Mouse (Mus musculus): Measurements from ENCODE around the gene Rbfox1.
A peak's percentile ranks its signal among the peaks of the same experiment; 100 is the strongest.

Rbfox1 gene

DNA sequence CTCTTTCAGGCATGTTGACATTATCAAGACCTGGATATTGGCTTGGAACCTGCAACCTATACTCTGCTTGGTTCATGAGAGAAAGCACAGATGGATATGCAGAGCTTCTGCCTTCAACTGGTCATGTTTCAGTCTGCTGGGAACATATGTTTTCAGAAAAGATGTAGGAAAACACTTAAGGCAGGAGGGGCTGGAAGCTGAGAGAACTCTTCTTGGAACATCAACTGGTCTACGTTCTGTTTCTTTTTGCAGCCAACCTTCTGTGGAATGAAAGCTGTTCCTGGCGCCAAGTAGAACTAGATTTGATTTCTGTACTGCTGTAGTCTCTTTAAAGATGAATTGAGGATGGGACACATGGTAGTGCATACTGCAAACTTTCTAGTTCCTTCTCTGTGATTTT, 851.4 kb downstream of the Rbfox1 start:
- DNase-seq = no peak

DNA sequence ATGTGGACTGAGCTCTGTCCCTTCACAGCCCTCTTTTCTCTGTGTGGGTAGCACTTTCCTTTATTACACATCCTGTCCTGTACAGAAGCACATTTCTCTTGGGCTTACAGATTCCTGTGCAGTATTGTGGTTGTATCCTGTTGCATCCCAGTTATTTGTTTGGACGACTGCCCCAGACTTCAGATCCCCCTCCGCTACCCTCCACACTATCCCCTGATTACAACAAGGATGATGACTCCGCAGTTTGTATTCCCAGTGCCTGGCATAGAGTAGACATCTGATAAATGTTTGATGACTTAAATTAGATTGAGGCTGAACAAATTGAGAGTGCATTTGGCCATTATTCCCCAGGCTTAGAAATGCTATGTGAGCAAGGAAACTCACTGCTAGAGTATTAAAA, 851.8 kb downstream of the Rbfox1 start:
- DNase-seq = no peak

DNA sequence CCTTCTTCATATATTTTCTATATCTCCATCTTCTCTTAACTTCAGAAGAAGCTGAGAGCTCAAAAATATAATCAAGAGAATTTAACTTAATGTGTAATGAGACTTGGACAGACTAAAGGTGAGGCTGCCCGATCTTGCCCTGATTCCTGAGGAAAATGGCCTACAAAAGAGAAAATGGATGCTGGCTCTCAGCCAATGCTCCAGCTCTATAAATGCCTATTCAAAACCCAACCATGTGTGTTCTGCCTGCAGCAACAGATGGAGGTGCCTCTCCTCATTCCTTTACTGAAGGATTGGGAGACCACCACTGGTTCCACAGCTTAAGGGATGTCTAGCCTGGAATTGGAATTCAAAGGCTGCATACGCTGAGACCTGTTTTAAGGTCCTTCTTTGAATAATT, 861.0 kb downstream of the Rbfox1 start:
- no peak for DNase-seq

DNA sequence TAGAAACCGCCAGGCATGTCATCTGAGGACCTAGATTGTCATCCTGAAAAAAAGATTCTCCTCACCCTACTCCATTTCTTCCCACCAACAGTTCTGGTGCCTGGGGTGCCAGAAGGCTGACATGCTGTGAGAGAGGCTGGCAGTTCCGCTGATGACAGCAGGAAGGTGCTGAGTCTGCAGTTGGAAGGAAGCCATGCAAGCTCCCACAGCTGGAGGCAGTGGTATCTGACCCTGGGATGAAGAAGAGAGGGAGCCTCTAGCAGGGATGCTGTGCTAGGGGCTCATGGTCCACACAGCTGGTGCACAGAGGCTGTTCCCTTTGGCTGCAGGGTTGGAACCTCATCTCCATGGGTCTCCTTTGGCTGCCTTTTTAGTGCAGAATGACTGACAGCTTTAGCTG, 865.3 kb downstream of the Rbfox1 start:
- no peak for DNase-seq

DNA sequence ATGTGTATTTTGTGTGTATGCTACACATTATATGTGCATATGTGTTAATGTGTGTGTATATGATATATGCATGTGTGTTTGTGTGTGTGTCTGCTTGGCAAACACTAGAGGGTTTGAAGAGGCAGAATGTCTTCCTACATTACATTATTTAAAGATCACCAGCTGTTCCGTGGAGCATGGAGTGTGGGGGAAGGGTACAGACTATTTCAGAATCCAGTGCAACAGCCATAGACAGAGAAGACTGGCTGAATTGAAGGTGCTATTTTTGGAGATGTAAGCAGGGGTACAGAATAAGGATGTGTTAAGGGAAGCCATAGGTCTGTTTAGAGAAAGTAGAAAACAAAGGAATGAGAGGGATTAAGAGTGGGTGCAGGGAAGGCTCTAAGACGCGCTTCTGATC, 869.7 kb downstream of the Rbfox1 start:
- no peak for DNase-seq

DNA sequence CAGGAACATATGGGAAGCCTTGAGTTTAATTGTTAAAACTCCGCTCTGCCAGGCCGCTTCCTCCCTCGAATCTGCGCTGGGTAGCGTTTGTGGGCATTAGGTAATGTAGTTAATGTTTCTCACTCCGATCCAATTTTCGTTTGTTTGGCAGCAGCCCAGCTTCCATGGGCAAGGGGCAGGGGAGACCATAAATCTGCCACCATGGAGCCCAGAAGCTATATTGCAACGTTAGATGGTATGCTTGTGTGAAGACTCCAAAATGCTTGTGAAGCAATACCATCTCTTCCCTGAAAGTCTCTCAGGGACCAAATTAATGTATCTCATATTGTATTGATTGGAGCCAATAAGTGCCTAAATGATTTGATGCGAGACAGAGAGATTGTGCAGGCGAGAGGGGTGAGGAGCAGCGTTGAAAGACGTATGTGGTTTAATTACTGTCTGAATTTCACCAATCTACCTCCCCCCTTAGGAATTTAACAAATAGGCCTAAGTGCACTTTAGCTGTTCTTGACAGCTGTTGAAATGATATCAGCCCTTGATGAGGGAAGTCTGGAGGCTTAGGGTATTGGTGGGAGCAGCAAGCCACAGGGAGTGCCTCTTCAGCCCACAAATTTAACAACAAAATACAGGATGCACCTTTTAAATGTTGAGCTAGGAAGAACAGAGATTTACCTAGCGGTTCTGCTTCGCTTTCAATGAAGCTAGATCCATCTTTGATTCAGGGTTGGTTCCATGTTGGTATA, 884.5 kb downstream of the Rbfox1 start:
- DNase-seq = no peak

DNA sequence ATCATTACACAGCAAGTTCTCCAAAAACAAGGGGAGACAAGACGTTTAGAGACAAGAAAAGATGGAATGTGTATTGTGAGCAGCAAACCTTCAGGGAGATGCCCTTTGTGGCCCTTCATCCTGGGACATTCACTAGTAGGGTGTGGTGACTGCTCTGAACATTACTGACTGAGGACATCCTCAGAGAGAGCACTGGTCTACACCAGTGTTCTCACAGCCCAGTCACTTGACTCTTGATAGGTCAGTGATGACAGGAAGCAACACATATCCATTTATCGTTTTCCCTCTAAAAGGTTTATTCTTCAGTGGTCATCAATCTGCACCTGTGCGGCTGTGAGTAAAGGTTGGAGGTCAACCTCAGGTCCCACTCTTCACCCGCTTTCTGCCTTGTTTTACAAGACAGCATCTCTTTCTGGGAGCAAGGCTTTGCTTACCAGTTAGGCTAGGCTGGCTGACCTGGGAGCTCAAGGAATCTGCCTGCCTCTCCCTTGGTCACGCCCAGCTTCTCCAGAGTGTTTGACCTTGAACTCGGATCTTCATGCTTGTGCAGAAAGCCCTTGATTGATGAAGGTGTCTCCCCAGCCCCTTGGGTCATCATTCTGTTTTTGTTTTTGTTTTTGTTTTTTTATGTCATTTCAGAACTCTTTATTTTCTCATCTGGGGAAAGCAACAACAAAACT, 892.5 kb downstream of the Rbfox1 start:
- DNase-seq = peak; percentile 57

DNA sequence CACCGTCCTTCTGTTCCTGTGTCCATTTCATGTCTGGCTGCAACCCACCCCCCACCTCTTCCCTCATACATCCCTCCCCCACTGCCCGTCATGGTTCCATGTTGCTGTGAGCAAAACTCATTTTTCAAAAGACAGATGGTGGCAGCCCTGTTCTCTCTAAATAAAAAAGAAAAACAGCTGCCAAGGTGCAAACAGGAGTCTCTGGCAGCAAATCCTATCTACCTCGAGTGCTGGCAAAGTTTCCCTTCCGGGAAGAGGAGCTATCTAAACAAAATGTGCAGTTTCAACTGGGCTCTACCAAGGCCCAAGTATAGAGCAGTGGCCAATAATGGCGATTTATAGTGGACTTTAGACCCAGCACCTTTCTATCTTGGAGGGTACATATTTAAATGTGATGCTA, 899.0 kb downstream of the Rbfox1 start:
- peak; percentile 29 for DNase-seq

DNA sequence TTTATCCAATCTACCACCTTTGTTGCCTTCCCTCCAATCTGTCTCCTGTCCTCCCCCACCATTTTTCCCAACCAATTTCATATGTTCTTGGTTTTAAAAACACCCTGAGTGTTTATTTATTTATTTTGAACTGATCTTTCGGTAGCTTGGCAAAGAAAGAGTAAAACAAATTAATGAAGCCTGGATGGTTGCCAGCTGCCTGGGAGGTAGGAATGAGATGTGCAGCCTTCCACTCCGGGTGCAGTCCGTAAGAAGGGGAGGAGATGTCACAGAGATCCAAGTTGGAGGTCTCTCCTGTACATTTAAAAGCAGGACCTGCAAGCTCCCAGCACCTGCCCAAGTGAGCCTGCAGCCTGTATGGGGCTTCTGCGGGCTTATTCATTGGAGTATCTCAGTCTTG, 899.9 kb downstream of the Rbfox1 start:
- DNase-seq = no peak

DNA sequence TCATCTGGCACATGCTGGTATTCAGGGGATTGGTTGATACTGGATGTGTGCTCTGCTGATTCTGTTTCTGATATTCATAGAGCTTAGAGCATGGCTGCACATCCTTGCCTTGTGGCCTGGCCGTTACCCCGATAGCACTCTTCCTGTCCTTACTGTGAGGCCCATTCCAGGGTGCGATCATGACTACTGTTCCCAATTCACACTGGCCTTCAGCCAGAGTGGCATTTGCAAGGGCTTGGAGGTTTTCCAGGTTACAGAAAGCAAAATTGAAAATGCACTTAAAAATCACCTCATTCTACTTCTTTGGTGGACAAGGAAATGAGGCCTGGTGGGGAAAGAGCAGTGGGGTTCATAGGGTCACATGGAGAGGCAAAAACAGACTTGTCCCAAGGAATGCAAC, 906.1 kb downstream of the Rbfox1 start:
- DNase-seq = no peak

DNA sequence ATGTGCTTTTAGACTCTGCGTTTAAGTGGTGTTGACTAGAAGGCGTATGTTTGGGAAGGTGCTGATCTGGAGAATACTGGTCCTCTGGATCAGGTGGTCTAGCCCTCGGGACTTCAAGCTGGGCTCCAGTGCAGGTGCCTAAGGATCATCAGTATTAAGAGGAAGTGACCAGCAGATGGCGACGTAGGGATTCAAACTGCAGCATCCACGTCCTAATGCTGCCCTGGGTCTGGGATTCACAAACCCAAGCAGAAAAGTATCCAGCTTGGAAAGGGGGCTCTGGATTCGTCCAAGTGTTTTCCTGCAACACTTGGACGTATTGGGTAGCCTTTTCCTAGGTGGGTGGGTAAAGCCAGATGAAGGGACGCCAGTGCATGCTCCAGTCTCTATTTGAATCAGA, 906.5 kb downstream of the Rbfox1 start:
- DNase-seq = no peak

DNA sequence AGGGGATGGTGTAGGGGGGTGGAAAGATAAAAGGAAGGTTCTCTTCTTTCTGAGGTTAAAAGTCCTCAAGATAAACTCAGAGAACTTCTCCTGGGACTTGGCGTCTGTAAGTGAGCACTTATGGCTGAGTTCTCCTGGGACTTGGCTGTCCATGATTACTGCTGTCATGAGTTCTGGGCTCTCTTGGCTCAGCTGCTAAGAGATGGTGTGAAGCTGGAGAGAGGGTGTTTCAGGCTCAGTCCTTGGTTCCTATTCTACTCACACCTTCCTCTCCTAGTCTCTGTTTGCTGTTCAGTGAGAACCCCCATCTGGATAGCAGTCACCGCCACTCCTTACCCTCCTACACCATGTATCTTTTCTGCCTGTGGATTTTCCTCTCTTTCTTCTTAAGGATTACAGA, 921.1 kb downstream of the Rbfox1 start:
- DNase-seq = peak; percentile 7

DNA sequence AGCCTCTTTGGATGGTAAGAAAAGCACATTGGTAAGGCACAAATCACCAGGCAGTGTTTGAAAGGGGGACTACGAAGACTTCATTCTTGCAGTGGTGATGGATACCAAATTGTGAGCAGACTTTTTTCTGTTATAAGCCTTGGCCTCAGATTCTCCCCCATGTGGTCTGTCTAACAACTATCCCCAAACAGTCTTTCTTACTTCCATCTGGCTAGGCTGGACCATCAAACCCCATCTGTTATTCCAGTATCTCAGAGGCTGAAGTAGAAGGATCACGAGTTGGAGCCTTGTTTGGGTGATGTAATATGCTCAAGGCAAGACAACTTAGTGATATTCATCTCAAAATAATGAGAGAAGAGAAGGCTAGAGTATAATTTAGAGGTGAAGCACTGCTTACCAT, 922.7 kb downstream of the Rbfox1 start:
- peak; percentile 74 for DNase-seq

DNA sequence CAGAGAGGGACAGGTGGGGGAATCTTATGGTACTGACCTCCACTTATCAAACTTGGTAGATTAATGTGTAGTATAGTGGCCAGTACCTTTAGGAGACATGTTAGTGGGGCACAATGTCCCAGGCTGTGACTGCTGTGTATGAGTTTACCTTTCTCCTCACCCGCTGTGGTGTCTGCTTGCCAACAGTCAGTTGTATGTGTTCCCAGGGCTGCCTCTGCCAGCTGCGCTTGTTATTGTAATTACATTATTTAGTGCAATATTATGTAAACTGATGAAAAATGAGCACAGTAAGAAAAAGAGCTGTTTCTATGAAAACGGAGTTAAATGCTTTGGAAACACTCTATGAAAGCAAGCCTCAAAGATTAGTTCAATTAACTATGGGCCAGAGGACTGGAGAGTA, 928.7 kb downstream of the Rbfox1 start:
- DNase-seq = peak; percentile 64

DNA sequence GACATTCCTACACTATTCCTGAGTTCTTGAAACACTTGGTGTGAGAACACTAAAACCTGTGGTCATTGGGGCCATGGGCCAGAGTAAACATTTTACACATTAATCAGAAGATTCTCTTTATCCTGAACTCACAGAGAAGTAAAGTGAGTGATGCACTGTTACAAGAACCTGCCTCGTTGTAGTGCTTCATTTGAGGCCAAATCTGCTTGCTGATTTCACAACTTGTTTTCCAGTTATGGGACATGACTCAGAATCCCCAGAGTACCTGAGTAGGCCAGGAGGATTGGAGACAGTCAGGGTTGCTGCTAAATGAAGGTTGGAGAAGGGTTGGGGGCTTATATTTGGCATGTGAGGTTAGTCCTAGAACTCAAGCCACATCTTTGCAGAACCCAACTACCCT, 936.6 kb downstream of the Rbfox1 start:
- DNase-seq = peak; percentile 77

DNA sequence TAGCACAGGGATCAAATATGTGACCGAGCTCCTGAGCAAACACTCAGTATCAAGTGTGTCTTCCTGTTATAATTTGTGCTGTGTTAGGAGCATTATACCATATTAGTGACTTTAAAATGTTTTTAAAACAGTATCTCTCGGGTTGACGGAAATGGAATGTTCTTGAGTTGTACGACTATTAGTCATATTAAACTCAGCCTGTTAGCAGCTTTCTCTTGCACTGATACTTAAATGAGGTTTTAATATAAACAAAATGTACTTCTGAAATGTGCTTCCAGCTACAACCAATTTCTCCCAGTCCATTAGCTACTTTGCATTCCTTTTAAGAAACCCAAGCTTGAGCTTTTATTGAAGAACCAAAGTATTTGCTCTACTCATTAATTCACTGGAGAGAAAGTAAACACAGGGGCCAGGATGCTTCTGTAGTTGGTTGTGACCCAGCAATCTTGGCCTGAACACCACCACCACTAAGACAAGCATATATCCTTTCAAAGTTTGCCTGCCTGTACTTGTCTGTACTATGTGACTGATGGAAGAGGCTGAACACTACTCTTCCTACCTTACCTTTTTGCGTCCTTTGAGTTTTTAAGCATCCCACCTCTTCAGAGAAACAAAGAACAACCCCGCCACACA, 944.9 kb downstream of the Rbfox1 start:
- DNase-seq = no peak

DNA sequence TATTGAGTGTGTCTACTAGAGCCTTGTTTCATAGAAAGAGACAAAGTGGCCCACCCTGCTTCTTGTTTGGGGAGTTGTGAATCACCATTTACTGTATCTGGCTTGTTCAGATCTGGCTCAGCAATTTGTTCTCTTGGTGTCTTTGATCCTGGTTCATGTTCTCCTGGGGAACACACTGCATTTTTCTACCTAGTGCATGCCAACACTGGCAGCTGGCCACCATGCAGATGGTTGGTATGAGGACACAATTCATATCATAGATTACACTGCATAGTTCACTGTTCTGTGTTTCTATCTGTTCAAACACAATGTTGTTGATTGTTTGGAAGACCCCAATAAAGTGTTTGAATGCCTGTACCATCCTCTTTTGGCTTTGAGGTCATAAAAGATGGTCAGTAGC, 948.3 kb downstream of the Rbfox1 start:
- DNase-seq = no peak

DNA sequence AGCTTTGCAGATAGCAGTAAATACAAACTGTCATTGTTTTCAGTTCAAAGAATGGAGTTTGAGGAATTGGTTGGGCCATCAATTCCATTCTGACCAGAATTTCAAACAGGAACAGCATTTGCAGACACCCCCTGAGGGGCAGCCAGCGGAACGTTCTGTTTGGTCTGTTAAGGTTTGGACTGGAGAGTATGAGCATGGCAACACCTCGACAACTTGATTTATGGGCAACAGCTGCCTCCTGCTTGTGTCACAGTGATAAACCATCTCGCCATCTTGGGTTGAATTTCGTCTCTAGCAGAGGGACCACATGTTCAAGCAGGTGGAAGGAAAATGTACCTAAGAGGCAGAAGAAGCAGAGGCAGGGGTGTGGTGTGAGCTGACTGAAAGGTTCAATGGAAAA, 949.9 kb downstream of the Rbfox1 start:
- no peak for DNase-seq

DNA sequence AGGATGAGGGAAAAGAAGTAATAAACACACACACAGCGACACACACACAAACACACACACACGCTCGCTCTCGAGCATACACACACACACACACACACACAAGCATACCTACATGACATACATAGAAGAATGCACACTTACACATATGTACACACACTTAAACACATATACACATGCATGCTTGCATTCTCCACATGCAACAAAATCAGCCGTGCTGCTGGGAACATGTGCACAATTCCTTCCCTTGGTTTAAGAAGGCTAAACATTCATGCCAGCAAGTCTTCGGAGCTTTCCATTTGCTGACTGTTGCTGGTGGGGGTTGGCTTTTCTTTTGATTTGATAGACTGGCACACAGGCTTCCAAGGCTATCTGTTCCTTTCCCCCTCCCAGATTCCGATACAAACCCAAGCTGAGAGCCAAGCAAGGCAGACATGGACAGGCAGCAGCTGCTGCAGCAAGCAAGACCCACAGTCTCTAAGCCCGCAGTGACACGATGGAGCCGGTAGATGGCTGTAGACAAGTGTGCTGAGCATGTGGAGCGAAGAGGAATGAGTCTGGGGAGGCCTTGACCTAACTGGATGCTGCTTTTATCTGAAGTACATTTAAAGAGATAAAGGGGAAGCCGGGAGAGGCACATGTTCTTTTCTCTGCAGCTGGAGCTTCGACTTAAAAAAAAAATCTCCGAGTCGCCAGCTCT, 954.3 kb downstream of the Rbfox1 start:
- peak; percentile 95 for DNase-seq

DNA sequence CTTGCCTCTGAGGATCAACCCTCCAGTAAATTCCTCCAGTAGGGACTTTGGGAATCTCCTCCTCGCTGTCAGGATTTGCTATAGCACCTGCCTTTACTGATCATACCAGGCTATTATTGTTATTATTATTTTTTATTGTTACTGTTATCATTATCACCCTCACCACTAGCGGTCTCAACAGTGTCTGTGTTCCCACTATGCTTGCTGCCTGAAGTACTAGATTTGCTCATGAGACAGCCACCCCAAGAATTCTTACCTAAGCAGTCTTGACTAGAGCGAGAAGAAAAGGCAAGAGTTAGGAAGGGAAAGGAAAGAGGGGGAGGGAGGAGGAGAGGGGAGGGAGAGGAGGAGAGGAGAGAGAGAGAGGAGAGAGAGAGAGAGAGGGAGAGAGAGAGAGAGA, 954.9 kb downstream of the Rbfox1 start:
- DNase-seq = no peak

DNA sequence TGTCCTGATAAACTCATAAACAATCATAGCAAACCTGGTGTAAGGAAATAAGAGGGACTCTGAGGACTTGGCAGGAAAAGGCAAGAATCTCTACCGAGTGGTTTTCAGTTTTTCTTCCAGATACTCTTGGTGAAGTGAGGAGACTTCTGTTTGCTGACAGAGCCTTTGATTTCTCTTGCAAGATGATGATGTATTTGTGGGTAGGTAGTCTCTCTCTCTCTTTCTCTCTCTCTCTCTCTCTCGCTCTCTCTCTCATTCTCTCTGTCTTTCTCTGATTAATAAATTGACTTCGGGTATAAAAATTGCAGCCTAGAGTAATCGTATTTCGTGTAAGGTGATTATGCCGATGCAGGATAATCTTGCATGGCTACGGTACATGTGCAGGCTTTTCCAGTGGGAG, 955.3 kb downstream of the Rbfox1 start:
- DNase-seq = no peak

DNA sequence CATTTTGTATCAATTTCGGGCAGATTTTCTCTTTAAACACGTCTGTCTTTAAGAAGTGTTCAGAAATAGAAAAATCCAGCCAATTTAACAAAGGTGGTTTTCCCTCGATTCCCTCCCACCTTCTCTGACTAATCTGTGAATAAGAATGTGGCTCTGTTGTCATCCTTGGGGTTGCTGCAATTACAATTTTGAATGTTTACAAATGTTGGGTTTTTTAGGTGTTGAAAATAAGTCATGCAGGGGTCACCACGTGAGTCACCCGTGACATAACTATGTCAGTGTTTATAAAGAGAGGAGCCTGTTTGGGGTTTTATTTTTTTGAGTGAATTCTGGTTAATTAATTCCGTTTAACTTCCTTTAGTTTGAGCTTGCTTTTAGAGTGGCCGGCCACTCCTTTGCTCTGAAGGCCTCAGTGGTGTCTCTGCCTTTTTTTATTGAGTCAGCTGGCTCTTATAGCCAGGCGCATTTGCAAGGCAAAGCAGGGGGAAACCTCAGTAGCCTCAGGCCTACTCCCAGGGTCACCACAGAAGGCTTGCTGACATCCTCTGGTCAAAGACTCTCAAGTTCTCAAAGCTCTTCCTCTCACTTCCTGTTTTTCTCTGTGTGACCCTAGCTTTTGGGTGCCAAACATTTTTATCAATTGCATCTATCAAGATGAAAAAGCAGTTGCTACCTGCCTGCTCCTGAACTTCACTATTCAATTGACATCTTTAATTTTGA, 957.1 kb downstream of the Rbfox1 start:
- no peak for DNase-seq

DNA sequence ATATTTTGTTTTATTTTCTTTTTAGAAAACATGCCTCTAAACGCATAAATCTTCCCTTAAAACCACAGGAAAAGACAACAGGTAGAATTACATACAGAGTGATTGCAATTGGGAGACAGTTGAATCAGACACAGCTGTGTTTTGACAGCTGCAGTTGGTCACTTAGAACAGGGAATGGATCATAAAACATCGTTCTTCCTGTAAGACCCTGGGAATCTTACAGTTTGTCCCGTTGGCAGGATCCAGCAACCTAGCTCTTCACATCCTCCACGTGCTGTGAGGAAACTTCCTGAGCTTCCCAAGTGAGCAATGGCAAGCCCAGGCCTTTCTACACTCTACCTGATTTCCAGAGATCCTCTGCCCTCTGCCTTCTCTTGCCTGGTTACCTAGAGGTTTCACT, 959.5 kb downstream of the Rbfox1 start:
- DNase-seq = no peak
